Mouse (Mus musculus) cerebellum, adult 2 months (tissue): Measurements from ENCODE around the gene Dlat. TPM values are rescaled to one million over a fixed set of nuclear protein-coding genes. Genes with fewer than 3 reads are reported as not detected.

Experiments
- DNase-seq, 2 experiments: peaks; one replicate each; pipeline ENCODE4 v3.0.0; 2021
- H3K27ac ChIP-seq: fragments of 200-500 bp; 2 replicates; pipeline ENCODE4 v1.5.1; 2012; ENCODE audit warnings: low read length, control low read depth, inconsistent platforms; ENCODE audit not compliant: insufficient read depth
- H3K27me3 ChIP-seq: fragments of 200-500 bp; 2 replicates; pipeline ENCODE4 v1.6.1; 2012; ENCODE audit warnings: inconsistent platforms, mild to moderate bottlenecking, low read length, moderate library complexity; ENCODE audit not compliant: control insufficient read depth, insufficient read depth
- H3K4me1 ChIP-seq: fragments of 200-500 bp; 2 replicates; pipeline ENCODE4 v1.6.1; 2011; ENCODE audit warnings: low read length; ENCODE audit not compliant: control insufficient read depth, insufficient read depth
- H3K4me3 ChIP-seq: fragments of 200-500 bp; replicated peaks from 2 replicates; pipeline ENCODE3; 2011; ENCODE audit warnings: mild to moderate bottlenecking, low read depth, low read length, control low read depth; ENCODE audit not compliant: insufficient read depth
- CTCF ChIP-seq: fragments of 200-500 bp; IDR thresholded peaks from 2 replicates; pipeline ENCODE4 v1.5.1; 2011; ENCODE audit warnings: low read depth, mild to moderate bottlenecking, control low read depth, low read length, moderate library complexity, borderline replicate concordance; ENCODE audit not compliant: insufficient read depth
- POLR2A ChIP-seq: fragments of 200-500 bp; IDR thresholded peaks from 2 replicates; pipeline ENCODE4 v1.6.1; 2011; ENCODE audit warnings: low read length, control low read depth, borderline replicate concordance; ENCODE audit not compliant: insufficient read depth
- WGBS: fragments of 180-500 bp; shearing (Covaris S2); methylation state at CpG from one replicate; pipeline ENCODE4 v1.1.7; 2018; 5-methylcytosine and 5-hydroxymethylcytosine counted together
- polyA plus RNA-seq: library from polyadenylated mRNA; depleted of rRNA; stranded (reverse); fragments of >200 nt; gene quantifications from 2 replicates; pipeline ENCODE4 v1.2.3, GENCODE M21; 2012; rRNA removed

Gene Dlat
- polyA plus RNA-seq, 1 experiment = 82.3 TPM

GRCm38 (mm10) chr9:50596973-50597372 is 62.6 kb downstream of the Dlat start:
- Histone ChIP-seq H3K27ac (no peak overlapping the region), H3K4me1 (no peaks in the 10 kb centered on the region; the same call in 1 of the 2 replicates), H3K27me3 (no peaks in the 10 kb centered on the region), H3K4me3 (no peak overlapping the region)
- WGBS = 90% methylated on average over 8 of the region's 8 CpGs
- no peak for TF ChIP-seq POLR2A
- no peak for TF ChIP-seq CTCF
- DNase-seq = no peak

- DNase-seq = no peak
- H3K4me3 ChIP-seq = no peak overlapping the region
- H3K27me3 ChIP-seq = no peaks in the 10 kb centered on the region
- H3K4me1 ChIP-seq = no peaks in the 10 kb centered on the region
- 72% methylated on average over 12 of the region's 12 CpGs for WGBS
- no peak overlapping the region for H3K27ac ChIP-seq
- TF ChIP-seq CTCF (no peak), POLR2A (no peak)
Measured at GRCm38 (mm10) chr9:50594794-50595417, 64.7 kb downstream of the Dlat start.

- no peak overlapping the region for H3K27ac ChIP-seq
- 73% methylated on average over 3 of the region's 3 CpGs for WGBS
- no peak overlapping the region for H3K4me3 ChIP-seq
- H3K4me1 ChIP-seq = no peaks in the 10 kb centered on the region
- TF ChIP-seq POLR2A (no peak), CTCF (peak; percentile 38; the same call in 1 of the 2 replicates)
- no peak for DNase-seq
- no peaks in the 10 kb centered on the region for H3K27me3 ChIP-seq
Measured at GRCm38 (mm10) chr9:50593544-50593943, 66.0 kb downstream of the Dlat start.

GRCm38 (mm10) chr9:50592955-50593354 is 66.6 kb downstream of the Dlat start:
- 88% methylated on average over 9 of the region's 9 CpGs for WGBS

DNA sequence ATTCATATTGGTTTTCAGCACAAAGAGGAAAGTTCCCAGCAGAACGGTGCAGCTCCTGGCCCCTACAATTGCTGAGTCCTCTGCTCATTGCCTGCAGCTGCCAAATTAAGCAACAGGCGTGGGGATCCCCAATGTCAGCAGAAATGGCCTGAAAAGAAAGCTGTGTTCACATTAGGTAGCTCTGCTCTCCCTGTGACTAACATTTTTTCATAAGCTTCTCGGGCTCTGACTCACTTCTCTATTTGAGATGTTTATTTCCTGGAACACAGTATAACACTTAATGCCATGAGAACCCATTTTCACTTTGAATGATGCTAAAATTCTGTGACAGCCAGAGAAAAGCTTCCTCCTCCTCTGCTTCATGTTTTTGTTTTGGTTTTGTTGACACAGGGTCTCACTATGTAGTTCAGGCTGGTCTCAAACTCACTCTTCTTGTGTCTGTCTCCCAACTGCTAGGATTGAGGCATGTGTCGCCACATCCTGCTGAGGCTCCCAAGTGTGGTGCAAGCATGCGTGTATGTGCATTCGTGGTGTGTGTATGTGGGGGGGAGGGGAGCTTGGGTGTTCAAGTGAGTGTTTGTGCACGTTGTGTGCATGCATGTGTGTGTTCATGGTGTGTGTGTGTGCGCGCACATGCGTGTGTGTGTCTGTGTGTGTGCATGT is 68.6 kb downstream of the Dlat start:
- no peak for DNase-seq
- Histone ChIP-seq H3K27me3 (no peaks in the 10 kb centered on the region), H3K4me1 (no peaks in the 10 kb centered on the region), H3K27ac (no peak overlapping the region), H3K4me3 (no peak overlapping the region)
- WGBS = 72% methylated on average over 10 of the region's 10 CpGs
- TF ChIP-seq CTCF (no peak), POLR2A (no peak)

More at GRCm38 (mm10) chr9:50592955-50593354, 66.6 kb downstream of the Dlat start:
- Histone ChIP-seq H3K4me1 (no peaks in the 10 kb centered on the region), H3K27ac (no peak overlapping the region), H3K27me3 (no peaks in the 10 kb centered on the region), H3K4me3 (no peak overlapping the region)
- TF ChIP-seq POLR2A (no peak), CTCF (no peak)
- no peak for DNase-seq

- Histone ChIP-seq H3K4me1 (no peaks in the 10 kb centered on the region), H3K27me3 (no peaks in the 10 kb centered on the region), H3K4me3 (no peak overlapping the region), H3K27ac (no peak overlapping the region)
- WGBS = 70% methylated on average over 4 of the region's 4 CpGs
- DNase-seq = no peak
- TF ChIP-seq CTCF = no peak
- no peak for TF ChIP-seq POLR2A
Measured at GRCm38 (mm10) chr9:50586955-50587354, 72.6 kb downstream of the Dlat start.

GRCm38 (mm10) chr9:50585145-50585818 is 74.3 kb downstream of the Dlat start:
- H3K27ac ChIP-seq = no peak overlapping the region
- no peak overlapping the region for H3K4me3 ChIP-seq
- H3K4me1 ChIP-seq = no peaks in the 10 kb centered on the region
- TF ChIP-seq CTCF (no peak), POLR2A (no peak)
- no peak for DNase-seq
- no peaks in the 10 kb centered on the region for H3K27me3 ChIP-seq
- 80% methylated on average over 6 of the region's 6 CpGs for WGBS

Other genes with a start within 250 kb of the Dlat start
- 0.11 and 0.23 TPM in 2 replicates for gene Plet1, start 165.3 kb downstream of the Dlat start, polyA plus RNA-seq
- gene Pts, start 131.1 kb downstream of the Dlat start, polyA plus RNA-seq = 51.2 and 57.0 TPM in 2 replicates
- 30.5 and 32.9 TPM in 2 replicates for gene Il18, start 105.0 kb downstream of the Dlat start, polyA plus RNA-seq
- gene Bco2, start 104.6 kb downstream of the Dlat start, polyA plus RNA-seq = 1.1 and 1.4 TPM in 2 replicates
- gene Tex12, start 98.5 kb downstream of the Dlat start, polyA plus RNA-seq = not detected in 2 replicates
- 193 and 205 TPM in 2 replicates for gene Sdhd, start 56.0 kb downstream of the Dlat start, polyA plus RNA-seq
- gene Timm8b, start 55.9 kb downstream of the Dlat start, polyA plus RNA-seq = 481 and 504 TPM in 2 replicates
- 1.8 and 2.3 TPM in 2 replicates for gene Pih1d2, start 42.5 kb downstream of the Dlat start, polyA plus RNA-seq
- gene Nkapd1, start 42.3 kb downstream of the Dlat start, polyA plus RNA-seq = 11.4 and 12.3 TPM in 2 replicates
- gene Dixdc1, start 79.7 kb upstream of the Dlat start, polyA plus RNA-seq = 81.7 and 85.7 TPM in 2 replicates
- 3.0 and 3.8 TPM in 2 replicates for gene 2310030G06Rik, start 86.8 kb upstream of the Dlat start, polyA plus RNA-seq
- gene Cryab, start 91.5 kb upstream of the Dlat start, polyA plus RNA-seq = 296 and 364 TPM in 2 replicates
- gene Hspb2, start 92.6 kb upstream of the Dlat start, polyA plus RNA-seq = 3.2 and 3.4 TPM in 2 replicates
- 7.3 and 8.0 TPM in 2 replicates for gene Fdxacb1, start 108.5 kb upstream of the Dlat start, polyA plus RNA-seq
- 22.5 and 23.7 TPM in 2 replicates for gene Alg9, start 115.2 kb upstream of the Dlat start, polyA plus RNA-seq
- 84.5 and 87.8 TPM in 2 replicates for gene 1110032A03Rik, start 115.7 kb upstream of the Dlat start, polyA plus RNA-seq
- 30.2 and 34.7 TPM in 2 replicates for gene Ppp2r1b, start 185.5 kb upstream of the Dlat start, polyA plus RNA-seq